ENCODE assay signal across 28 mouse cellular contexts in the genomic region with DNA sequence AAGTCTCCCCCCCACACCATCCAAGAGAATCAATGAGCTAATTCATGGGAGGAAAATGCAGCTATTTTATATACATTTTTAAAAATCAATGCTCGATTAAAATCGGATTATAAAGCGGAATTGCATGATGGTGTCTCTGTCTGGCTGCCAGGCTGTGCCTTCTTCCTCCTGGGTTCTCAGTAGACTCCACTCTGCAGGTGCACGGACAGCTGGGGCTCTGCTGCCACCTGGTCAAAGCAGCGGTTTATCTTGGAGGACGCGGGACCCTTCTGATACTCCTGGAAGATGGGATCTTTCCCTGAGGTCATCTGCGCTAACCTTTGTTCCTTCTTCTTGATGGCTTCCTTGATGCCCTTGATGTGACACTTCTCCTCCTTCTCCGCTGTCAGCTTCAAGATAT. TPM values are rescaled to one million over a fixed set of nuclear protein-coding genes. Genes with fewer than 3 reads are reported as not detected.
DNase-seq lines count a peak whose midpoint lies in the region; ATAC-seq and TF ChIP-seq lines count a peak whose summit lies in the region.
"Had no signal": no experiment of that assay in that cellular context is flagged by ENCODE, and none has a peak within 500 bp of the region (broad histone marks: within the 10 kb centered on the region; RNA-seq: fewer than 3 reads in every experiment).

No protein-coding gene starts in this region.

- H3K4me1 ChIP-seq in heart, embryonic 10.5 days: peaks cover 5% of the 10 kb centered on the region; the same call in 1 of the 2 replicates
- peaks cover 3% of the 10 kb centered on the region; the same call in 1 of the 2 replicates for H3K4me1 ChIP-seq in testis, adult 2 months (ENCODE audit: control insufficient read depth, insufficient read depth, low read length)
- H3K4me1 ChIP-seq in ES-Bruce4 (ENCODE audit: control insufficient read depth, insufficient read depth, low read length): no peaks in the 10 kb centered on the region
- H3K4me1 ChIP-seq in stomach, postnatal 0 days (replicated peaks; ENCODE audit: control insufficient read depth, insufficient read depth): no peaks in the 10 kb centered on the region
- H3K4me1 ChIP-seq: embryonic facial prominence, embryonic 10.5 days; embryonic facial prominence, embryonic 12.5 days; forebrain, embryonic 15.5 days had no signal

- H3K9me3 ChIP-seq in heart, embryonic 10.5 days: no peaks in the 10 kb centered on the region
- H3K9me3 ChIP-seq in ES-Bruce4 (replicated peaks; ENCODE audit: control insufficient read depth, insufficient read depth, low read length, poor library complexity, severe bottlenecking): no peaks in the 10 kb centered on the region
- no peaks in the 10 kb centered on the region for H3K9me3 ChIP-seq in stomach, postnatal 0 days (ENCODE audit: control insufficient read depth, low read length)
- H3K9me3 ChIP-seq: embryonic facial prominence, embryonic 10.5 days; forebrain, embryonic 13.5 days; forebrain, embryonic 15.5 days had no signal

- peaks cover 22% of the 10 kb centered on the region for H3K27me3 ChIP-seq in heart, embryonic 10.5 days (ENCODE audit: insufficient read depth, poor library complexity, severe bottlenecking)
- peaks cover 4% of the 10 kb centered on the region for H3K27me3 ChIP-seq in testis, adult 2 months (ENCODE audit: control insufficient read depth, insufficient read depth, low read length)
- H3K27me3 ChIP-seq in ES-Bruce4 (ENCODE audit: control insufficient read depth, insufficient read depth, low read length, poor library complexity, severe bottlenecking): no peaks in the 10 kb centered on the region
- H3K27me3 ChIP-seq in stomach, postnatal 0 days (ENCODE audit: control insufficient read depth, insufficient read depth, low read length): no peaks in the 10 kb centered on the region
- H3K27me3 ChIP-seq: forebrain, embryonic 13.5 days; forebrain, embryonic 15.5 days had no signal

- DNase-seq in heart, embryonic 10.5 days (ENCODE audit: low spot score): peak; percentile 71
- no peak for DNase-seq in heart, postnatal 25 days (ENCODE audit: low spot score)
- DNase-seq in testis, postnatal 10 days (ENCODE audit: low spot score): no peak
- DNase-seq in stomach, postnatal 0 days (ENCODE audit: low spot score): peak; percentile 7
- no peak for DNase-seq in gastrocnemius, adult 18-20 months (ENCODE audit: low spot score)
- DNase-seq in retina, embryonic 14.5 days (ENCODE audit: low spot score): no peak
- DNase-seq: adrenal gland, adult 8-10 months; adrenal gland, postnatal 14 days; adrenal gland, postnatal 36 days; cerebellum, adult 11-12 months; cerebellum, adult 2 months; cerebellum, adult 9-10 months; cerebellum, postnatal 10 days; cerebellum, postnatal 25 days; forebrain, postnatal 0 days had no signal

- H3K27ac ChIP-seq in heart, embryonic 10.5 days: no peak overlapping the region
- H3K27ac ChIP-seq in testis, adult 2 months (ENCODE audit: control insufficient read depth, insufficient read depth, low read depth, low read length): no peak overlapping the region
- no peak overlapping the region for H3K27ac ChIP-seq in ES-Bruce4 (ENCODE audit: insufficient read depth, low read length)
- H3K27ac ChIP-seq in stomach, postnatal 0 days (replicated peaks): no peak overlapping the region
- H3K27ac ChIP-seq: embryonic facial prominence, embryonic 10.5 days; embryonic facial prominence, embryonic 12.5 days; forebrain, embryonic 13.5 days; forebrain, embryonic 15.5 days had no signal

- H3K4me2 ChIP-seq in stomach, postnatal 0 days (replicated peaks; ENCODE audit: low read depth): no peak overlapping the region
- H3K4me2 ChIP-seq: embryonic facial prominence, embryonic 12.5 days; forebrain, embryonic 13.5 days; forebrain, embryonic 15.5 days had no signal

- TF ChIP-seq POLR2A in testis, adult 2 months (IDR thresholded peaks at IDR 0.05; ENCODE audit: control insufficient read depth, low read depth, low read length): no peak
- no peak for TF ChIP-seq POLR2A in ES-Bruce4 (IDR thresholded peaks at IDR 0.05; ENCODE audit: insufficient read depth, low read length)

- TF ChIP-seq CTCF in testis, adult 2 months (IDR thresholded peaks at IDR 0.05; ENCODE audit: control insufficient read depth, insufficient read depth, insufficient replicate concordance, low read depth, low read length): no peak
- no peak for TF ChIP-seq CTCF in ES-Bruce4 (IDR thresholded peaks at IDR 0.05; ENCODE audit: low read depth, low read length)
- TF ChIP-seq CTCF in stomach, postnatal 0 days (IDR thresholded peaks at IDR 0.05; ENCODE audit: low read depth): no peak

- TF ChIP-seq EP300 in ES-Bruce4 (IDR thresholded peaks at IDR 0.05; ENCODE audit: insufficient read depth, low read depth, low read length): no peak
- no peak for TF ChIP-seq EP300 in stomach, postnatal 0 days (optimal IDR thresholded peaks at IDR 0.05)

- intact Hi-C loops in heart, postnatal 25 days (cut with DNase I): no loop called here

- H3K9ac ChIP-seq in ES-Bruce4 (ENCODE audit: low read depth, poor library complexity, severe bottlenecking): no peak overlapping the region
- no peak overlapping the region for H3K9ac ChIP-seq in stomach, postnatal 0 days (ENCODE audit: low read length)
- H3K9ac ChIP-seq: embryonic facial prominence, embryonic 12.5 days; forebrain, embryonic 13.5 days; forebrain, embryonic 15.5 days; forebrain, postnatal 0 days had no signal

- no peak for ATAC-seq in stomach, postnatal 0 days (ENCODE audit: low FRiP score, low TSS enrichment)
- ATAC-seq: forebrain, embryonic 13.5 days; forebrain, embryonic 15.5 days; forebrain, postnatal 0 days had no signal

- no peak overlapping the region for H3K4me3 ChIP-seq in heart, embryonic 10.5 days
- peak overlapping the region; percentile 92 for H3K4me3 ChIP-seq in testis, adult 2 months (ENCODE audit: control insufficient read depth, low read depth, low read length)
- H3K4me3 ChIP-seq in ES-Bruce4 (ENCODE audit: low read depth, low read length): peak overlapping the region; percentile 41
- H3K4me3 ChIP-seq in stomach, postnatal 0 days (ENCODE audit: low read depth, low read length): no peak overlapping the region
- H3K4me3 ChIP-seq: embryonic facial prominence, embryonic 10.5 days; embryonic facial prominence, embryonic 12.5 days; forebrain, embryonic 13.5 days; forebrain, embryonic 15.5 days had no signal

- 91% methylated on average over 9 of the region's 9 CpGs for WGBS in heart, embryonic 10.5 days
- WGBS in stomach, postnatal 0 days: 87% methylated on average over 9 of the region's 9 CpGs

- no peaks in the 10 kb centered on the region for H3K36me3 ChIP-seq in heart, embryonic 10.5 days
- no peaks in the 10 kb centered on the region for H3K36me3 ChIP-seq in testis, adult 2 months (ENCODE audit: control insufficient read depth, insufficient read depth, low read length)
- no peaks in the 10 kb centered on the region for H3K36me3 ChIP-seq in ES-Bruce4 (ENCODE audit: control insufficient read depth, insufficient read depth, low read length, poor library complexity, severe bottlenecking)
- no peaks in the 10 kb centered on the region for H3K36me3 ChIP-seq in stomach, postnatal 0 days (ENCODE audit: control insufficient read depth, insufficient read depth, low read length)
- H3K36me3 ChIP-seq: embryonic facial prominence, embryonic 10.5 days; embryonic facial prominence, embryonic 12.5 days; forebrain, embryonic 15.5 days had no signal

RNA-seq across cellular contexts. Expression of a gene that starts 1.9 kb away (rescaled TPM):
- polyA plus RNA-seq in heart, embryonic 10.5 days (2016; fragmentation: Nextera tagmentation; extraction: Ambion mirVana): 0.08 TPM in 1 of 2 replicates, not detected in the other
- total RNA-seq in heart, postnatal 25 days (2021): not detected
- 206 and 220 TPM in 2 replicates for polyA plus RNA-seq in testis, adult 2 months (2012; rRNA removed)
- polyA plus RNA-seq in ES-Bruce4 (2011; ENCODE audit: insufficient read depth, insufficient read length, low read depth, missing spikeins): not detected in 2 replicates
- not detected in 2 replicates for polyA plus RNA-seq in stomach, postnatal 0 days (2015; fragmentation: Nextera tagmentation; extraction: Ambion mirVana)
- total RNA-seq in gastrocnemius, adult 18-20 months (2021): not detected
- total RNA-seq: adrenal gland, adult 18-20 months; adrenal gland, adult 8-10 months; adrenal gland, postnatal 14 days; adrenal gland, postnatal 36 days; ES-E14; forebrain, postnatal 0 days; MEL had no signal
- polyA plus RNA-seq: C2C12; cerebellum, adult 2 months; cortical plate, adult 2 months; embryonic facial prominence, embryonic 10.5 days; embryonic facial prominence, embryonic 12.5 days; embryonic facial prominence, embryonic 14.5 days; forebrain, embryonic 11.5 days; forebrain, embryonic 13.5 days; forebrain, embryonic 15.5 days; forebrain, postnatal 0 days had no signal

RNA-seq across cellular contexts. Expression of a gene that starts 16.6 kb away (rescaled TPM):
- polyA plus RNA-seq in heart, embryonic 10.5 days (2016; fragmentation: Nextera tagmentation; extraction: Ambion mirVana): 6.5 and 9.4 TPM in 2 replicates
- total RNA-seq in heart, postnatal 25 days (2021): under 1 TPM; 0.39 to 0.45 TPM
- polyA plus RNA-seq in testis, adult 2 months (2012; rRNA removed): 1.1 and 1.2 TPM in 2 replicates
- 23.6 and 24.6 TPM in 2 replicates for polyA plus RNA-seq in ES-Bruce4 (2011; ENCODE audit: insufficient read depth, insufficient read length, low read depth, missing spikeins)
- polyA plus RNA-seq in stomach, postnatal 0 days (2015; fragmentation: Nextera tagmentation; extraction: Ambion mirVana): 8.2 and 9.8 TPM in 2 replicates
- under 1 TPM; 0.18 to 0.62 TPM for total RNA-seq in gastrocnemius, adult 18-20 months (2021)
- total RNA-seq: MEL had no signal

Comparison
In these comparisons a context has a peak if more than half of its experiments do, and no peak if none do; other contexts are left out.
1. DNase-seq: peak in heart, embryonic 10.5 days (single experiment) and stomach, postnatal 0 days (single experiment); none in heart, postnatal 25 days (single experiment), testis, postnatal 10 days (single experiment), gastrocnemius, adult 18-20 months (single experiment) and retina, embryonic 14.5 days (single experiment).
2. H3K4me3 ChIP-seq: peak in testis, adult 2 months (single experiment) and ES-Bruce4 (single experiment); none in heart, embryonic 10.5 days (single experiment) and stomach, postnatal 0 days (single experiment).
3. RNA of a gene that starts 1.9 kb away (polyA plus RNA-seq): 206 to 220 TPM in testis, adult 2 months; 0.08 TPM in heart, embryonic 10.5 days, not detected in ES-Bruce4 and not detected in stomach, postnatal 0 days; every median in the first group is over 100 times any median in the second.